Mouse (Mus musculus) layer of hippocampus, adult 2 months (tissue): ENCODE measurements at regions not wholly inside any gene's neighbourhood (a gene's known extent, or its start where the extent isn't known, plus 50 kb on each side); places are given as distances from the start of the nearest gene placed in this dataset.
A peak's percentile ranks its signal among the peaks of the same experiment; 100 is the strongest.

ENCODE experiments used
- DNase-seq, 2 experiments: peaks; one replicate each; pipeline ENCODE4 v3.0.0; 2022; ENCODE audit warnings: low spot score in 2 of 2
- H3K27ac ChIP-seq: fragments of 200-600 bp; 2 replicates; pipeline ENCODE4 v1.8.1; 2022
- H3K4me3 ChIP-seq: fragments of 200-600 bp; 2 replicates; pipeline ENCODE4 v1.8.1; 2022; ENCODE audit warnings: mild to moderate bottlenecking
- CTCF ChIP-seq: fragments of 200-600 bp; conservative IDR thresholded peaks from 2 replicates; pipeline ENCODE4 v1.8.1; 2022; ENCODE audit warnings: antibody characterized with exemption, mild to moderate bottlenecking, moderate library complexity

DNA sequence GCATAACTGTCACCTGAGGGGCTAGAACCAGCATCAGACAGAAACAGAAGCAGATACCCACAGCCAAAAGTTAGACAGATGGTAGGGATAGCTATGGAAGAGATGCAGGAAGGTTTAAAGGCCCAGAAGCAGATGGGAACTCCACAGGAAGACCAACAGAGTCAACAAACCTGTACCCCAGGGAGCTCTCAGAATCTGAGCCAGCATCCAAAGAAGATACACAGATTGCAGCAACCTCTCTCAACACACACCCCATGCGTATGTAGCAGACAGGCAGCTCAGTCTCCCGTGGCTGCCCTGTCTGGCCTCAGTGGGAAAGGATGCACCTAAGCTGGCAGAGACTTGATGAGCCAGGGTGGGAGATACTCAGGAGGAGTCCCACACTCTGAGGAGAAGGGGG, 108.4 kb upstream of the Adamts3 start:
- no peak overlapping the region for H3K27ac ChIP-seq
- TF ChIP-seq CTCF = no peak
- no peak for DNase-seq
- H3K4me3 ChIP-seq = no peak overlapping the region

DNA sequence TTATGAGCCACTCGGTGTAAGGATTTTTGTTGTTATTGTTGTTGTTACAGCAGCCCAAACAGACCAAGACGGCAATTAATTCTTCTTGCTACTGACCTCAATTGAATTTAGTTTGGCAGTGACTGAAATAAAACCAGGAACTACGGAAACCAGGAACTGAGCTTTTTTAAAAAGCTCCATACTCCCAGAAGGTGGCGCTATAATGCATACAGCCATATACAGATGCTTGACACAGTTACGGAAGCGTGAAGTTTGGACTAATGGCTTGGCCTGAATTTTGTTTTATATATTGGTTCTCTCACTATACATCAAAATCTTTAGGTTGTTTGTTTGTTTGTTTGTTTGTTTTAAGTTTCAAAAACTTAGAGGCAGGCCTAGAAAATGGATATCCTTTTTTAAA, 98.5 kb upstream of the Adamts3 start:
- TF ChIP-seq CTCF = peak; percentile 75
- Histone ChIP-seq H3K27ac (no peak overlapping the region), H3K4me3 (no peak overlapping the region)
- no peak for DNase-seq

DNA sequence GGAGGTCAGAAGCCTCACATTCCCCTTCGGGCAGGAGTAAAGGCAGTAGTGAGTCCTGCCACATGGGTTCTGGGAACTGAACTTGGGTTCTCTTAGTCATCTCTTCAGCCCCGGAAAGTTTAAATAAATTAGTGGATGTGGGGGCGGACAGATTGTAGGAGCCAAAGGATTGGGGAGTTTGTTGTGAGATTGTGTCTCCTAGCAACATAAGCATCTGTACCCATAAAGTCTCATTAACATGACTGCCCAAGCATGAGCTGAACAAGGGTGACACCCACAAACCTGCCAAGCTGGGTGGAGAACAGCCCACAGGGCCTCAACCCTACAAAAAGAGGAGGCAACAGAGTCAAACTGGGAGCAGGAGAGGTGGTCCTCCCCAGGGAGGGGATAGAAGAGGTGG, 97.1 kb upstream of the Adamts3 start:
- peak; percentile 15 to 49 for DNase-seq
- H3K27ac ChIP-seq = no peak overlapping the region
- no peak overlapping the region for H3K4me3 ChIP-seq
- no peak for TF ChIP-seq CTCF

DNA sequence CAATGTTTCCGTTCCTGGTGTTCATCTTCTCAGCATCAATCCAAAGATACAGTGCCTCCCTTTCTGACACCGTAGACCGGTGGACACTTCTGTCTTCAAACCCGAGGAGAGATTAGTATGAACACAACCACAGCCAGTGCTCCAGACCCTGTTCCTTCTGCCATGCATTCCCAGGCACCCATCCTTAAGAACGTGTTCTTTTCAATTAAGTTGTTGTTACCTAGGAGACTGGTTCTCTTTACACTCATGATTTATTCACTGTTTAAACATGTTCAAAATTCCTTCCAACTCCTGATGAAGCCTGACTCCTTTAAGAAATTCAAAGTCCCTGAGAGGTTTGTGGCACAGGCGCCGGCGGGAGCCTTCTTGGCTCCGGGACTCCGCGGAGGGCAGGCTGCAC, 69.5 kb upstream of the Adamts3 start:
- no peak for DNase-seq
- no peak overlapping the region for H3K27ac ChIP-seq
- no peak overlapping the region for H3K4me3 ChIP-seq
- TF ChIP-seq CTCF = no peak

DNA sequence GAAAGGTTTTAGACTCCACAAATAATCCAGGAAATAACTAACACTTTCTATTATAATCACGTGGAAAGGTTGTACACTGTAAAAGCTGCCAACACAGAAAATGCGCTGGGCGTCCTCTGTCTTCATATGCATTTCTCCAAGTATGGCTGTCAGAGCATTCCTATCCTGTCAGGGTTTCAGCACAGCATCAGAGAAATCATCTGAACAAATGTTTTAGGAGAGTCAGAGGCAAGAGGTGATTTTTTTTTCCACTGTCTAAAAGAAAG, 62.5 kb upstream of the Adamts3 start:
- H3K27ac ChIP-seq = peak overlapping the region; percentile 11; the same call in 1 of the 2 replicates
- TF ChIP-seq CTCF = no peak
- no peak for DNase-seq
- no peak overlapping the region for H3K4me3 ChIP-seq

DNA sequence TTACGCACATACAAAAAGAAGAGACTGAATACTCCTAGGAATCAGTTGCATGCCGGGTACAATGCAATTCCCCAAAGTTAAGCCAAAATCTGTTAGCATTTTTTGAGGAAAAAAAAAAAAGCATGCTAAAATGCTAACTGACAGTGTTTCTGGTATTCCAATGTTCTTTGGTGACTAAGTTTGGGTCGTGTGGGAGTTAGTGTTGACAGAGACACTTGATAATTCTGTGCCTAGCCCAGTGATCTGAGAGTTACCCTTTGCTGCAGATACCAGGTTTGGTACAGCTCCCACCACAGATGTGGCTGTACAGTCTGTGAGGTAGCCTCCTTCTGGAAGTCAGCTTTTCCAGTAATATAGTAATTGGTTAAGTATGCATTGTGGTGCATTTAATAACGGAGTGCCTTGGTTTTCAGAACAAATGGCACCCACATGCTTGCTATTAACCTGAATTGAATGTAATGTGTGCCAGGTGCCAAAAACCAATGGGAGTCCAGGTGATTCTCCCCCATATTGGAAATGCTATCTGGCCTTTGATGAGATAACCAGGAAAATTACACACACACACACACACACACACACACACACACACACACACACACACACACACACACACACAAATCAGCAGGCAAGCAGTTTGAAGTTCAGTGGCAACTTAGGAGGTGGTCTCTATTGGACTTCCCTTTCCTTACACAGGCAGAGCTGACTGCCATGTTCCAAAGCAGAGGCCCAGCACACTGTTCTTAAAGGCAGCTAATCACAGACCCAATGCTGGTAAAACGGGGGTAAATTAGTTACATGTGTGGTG, 61.9 kb upstream of the Adamts3 start:
- peak overlapping the region; percentile 11; the same call in 1 of the 2 replicates for H3K27ac ChIP-seq

DNA sequence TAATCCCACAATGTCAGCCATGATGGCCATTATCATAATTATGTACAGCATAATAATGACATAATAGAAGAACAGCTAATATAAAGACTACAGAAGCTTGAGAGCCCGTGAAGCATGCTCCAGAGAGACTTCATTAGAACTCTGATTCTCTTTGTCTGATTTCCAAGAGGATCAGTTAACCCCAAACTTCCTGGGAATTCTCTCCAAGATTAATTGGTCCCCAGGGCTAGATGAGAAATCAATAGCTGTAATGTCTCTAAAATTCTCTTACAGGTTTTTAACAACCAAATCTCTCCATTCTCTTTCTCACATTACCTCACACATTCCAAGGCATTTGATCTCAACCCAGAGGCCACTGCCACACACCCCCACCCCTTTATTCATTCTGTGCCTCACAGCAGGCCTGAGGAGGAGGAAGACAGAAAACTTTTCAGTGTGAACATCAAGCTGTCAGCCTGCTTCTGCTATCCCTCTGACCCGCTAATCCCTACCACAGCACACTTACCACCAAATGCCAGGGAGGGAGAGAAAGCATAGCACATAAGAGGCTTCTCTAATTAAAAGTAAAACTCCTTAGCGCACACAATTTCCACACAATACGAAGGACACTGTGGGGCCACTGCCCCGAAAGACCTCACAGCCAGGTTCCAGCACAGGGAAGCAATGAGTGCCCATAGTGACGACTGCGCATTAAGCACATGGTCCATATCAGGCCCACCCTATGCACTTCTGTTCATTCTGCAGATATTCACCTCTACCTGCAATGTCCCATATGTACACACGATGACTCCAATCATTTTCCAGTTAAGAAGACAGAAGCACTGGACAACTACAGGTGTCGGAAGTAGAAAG, 60.4 kb upstream of the Adamts3 start:
- Histone ChIP-seq H3K4me3 (no peak overlapping the region), H3K27ac (no peak overlapping the region)
- no peak for DNase-seq
- no peak for TF ChIP-seq CTCF

More for the DNA sequence above, 61.9 kb upstream of the Adamts3 start:
- no peak for TF ChIP-seq CTCF
- peak in 1 of 2 experiments; percentile 16 for DNase-seq
- H3K4me3 ChIP-seq = no peak overlapping the region

DNA sequence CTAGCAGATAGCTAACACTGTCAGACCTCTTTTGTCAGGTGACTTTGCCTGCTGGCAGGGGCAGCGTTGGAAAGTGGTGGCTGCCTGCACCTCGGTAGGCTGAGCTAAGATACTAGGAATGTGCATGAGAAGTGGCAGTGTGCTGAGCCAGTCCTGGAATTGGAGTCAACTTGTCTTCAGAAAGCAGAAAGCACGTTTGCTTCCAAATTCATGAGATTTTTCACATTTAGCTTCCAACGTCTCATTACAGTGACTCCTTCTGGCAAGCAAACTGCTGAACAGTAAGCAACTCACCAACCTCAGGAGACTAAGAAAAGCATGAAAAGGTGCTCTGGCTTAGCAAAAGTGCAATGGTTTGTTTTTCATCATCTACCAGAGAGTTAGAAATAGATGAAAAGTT, 59.1 kb upstream of the Adamts3 start:
- Histone ChIP-seq H3K4me3 (no peak overlapping the region), H3K27ac (no peak overlapping the region)
- no peak for DNase-seq
- no peak for TF ChIP-seq CTCF

DNA sequence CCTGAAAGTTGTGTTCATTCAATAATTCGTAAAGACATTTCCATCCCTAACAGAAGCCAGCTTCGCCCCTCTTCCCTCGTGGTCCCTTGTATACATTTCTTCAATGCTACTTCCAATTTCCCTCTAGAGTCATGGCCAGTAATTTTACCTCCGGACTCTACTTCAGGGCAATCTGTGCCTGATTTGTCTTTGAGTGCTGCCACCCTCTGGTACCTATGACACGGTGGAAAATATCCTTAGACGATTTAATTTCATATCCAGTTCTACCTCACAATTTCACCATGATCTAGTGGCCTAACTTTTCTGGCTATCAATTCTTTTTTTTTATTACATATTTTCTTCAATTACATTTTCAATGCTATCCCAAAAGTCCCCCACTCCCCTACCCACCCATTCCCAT, 49.9 kb upstream of the Adamts3 start:
- no peak overlapping the region for H3K4me3 ChIP-seq
- peak; percentile 65 for TF ChIP-seq CTCF
- no peak for DNase-seq
- no peak overlapping the region for H3K27ac ChIP-seq
